Mouse (Mus musculus) gastrocnemius, postnatal 25 days (tissue): ENCODE measurements around the gene Pdgfa. TPM values are rescaled to one million over a fixed set of nuclear protein-coding genes. Genes with fewer than 3 reads are reported as not detected.
A peak's percentile ranks its signal among the peaks of the same experiment; 100 is the strongest.

ENCODE experiments used
- DNase-seq: peaks from one replicate; pipeline ENCODE4 v3.0.0; 2022
- total RNA-seq, 2 experiments: library from RNA; stranded (reverse); gene quantifications; 1 replicate in 1 of 2; 2 replicates in 1 of 2; pipeline ENCODE4 v1.2.3; 2021

Pdgfa gene
- total RNA-seq, 2 experiments from 2014 or later, result 22.2 to 22.3 TPM

- peak; percentile 86 for DNase-seq
Measured at GRCm38 (mm10) chr5:138994786-138995720, 2.1 kb downstream of the Pdgfa start.

GRCm38 (mm10) chr5:138994108-138994785 is 2.9 kb downstream of the Pdgfa start:
- DNase-seq, result no peak

DNA sequence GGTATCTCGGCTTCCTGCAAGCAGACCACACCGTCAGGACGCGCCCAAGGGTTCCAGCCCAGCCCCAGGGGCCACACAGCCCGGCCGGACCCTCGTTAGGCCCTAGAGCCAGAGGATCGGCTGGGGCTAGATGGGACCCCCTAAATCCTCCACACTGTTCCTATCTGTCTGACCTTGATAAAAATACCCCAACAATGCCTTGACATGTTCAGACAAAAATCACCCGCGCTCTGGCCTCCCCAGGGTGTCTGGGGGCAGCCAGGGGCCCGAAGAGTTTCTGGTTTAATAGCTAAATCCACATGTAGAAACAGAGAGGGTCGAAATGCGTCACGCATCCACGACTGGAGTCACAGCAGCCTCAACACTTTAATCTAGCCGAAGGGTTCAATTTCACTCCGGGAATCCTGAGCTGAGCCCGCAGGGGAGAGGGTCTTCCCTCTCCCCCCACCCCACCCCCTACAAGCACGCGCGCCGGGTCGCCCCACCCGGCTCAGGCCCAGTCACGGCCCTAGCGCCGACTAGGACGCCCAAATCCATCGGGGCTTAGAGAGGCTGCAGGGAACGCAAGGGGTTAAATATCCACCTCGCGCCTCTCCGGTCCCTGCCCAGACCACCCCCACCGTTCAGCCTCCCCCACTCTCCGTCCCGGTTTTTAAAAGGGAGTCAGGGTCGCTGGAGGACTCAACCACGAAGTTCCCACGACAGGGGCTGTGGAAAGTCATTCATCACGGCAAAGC is 3.6 kb downstream of the Pdgfa start:
- no peak for DNase-seq

DNA sequence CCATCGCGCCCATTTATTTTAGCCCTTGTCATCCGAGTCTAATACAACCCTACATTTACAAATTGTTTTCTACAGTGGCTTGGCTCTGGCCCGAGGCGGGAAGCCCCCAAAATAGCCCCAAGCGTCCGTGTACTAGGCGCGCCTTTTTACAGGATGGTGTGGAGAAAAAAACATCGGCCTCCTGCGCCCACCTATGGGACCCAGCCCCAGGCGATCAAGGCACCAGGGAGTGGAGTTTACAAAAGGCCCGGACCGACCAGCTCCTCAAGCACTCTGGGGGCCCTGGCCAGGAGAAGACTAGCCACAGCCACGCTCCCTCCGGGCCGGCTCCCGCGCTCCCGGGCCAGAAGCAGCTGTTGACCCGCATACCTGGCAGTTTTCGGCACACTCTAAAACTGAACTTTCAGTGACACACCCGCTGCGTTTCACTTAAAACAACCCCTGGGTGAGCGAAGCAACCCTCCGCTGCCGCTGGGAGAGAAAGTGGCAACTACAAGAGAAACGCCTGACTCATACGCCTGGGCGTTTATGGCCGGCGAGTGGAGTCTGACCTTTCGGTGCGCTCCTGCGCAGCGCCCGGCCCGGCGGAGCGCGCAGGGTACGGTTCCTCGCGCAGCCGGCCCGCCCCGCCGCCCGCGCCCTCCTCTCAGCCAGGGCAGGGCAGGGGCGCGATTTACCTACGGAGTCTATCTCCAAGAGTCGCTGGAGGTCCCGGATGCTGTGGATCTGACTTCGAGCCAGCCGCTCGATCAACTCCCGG is 4.4 kb downstream of the Pdgfa start:
- peak; percentile 48 for DNase-seq

DNA sequence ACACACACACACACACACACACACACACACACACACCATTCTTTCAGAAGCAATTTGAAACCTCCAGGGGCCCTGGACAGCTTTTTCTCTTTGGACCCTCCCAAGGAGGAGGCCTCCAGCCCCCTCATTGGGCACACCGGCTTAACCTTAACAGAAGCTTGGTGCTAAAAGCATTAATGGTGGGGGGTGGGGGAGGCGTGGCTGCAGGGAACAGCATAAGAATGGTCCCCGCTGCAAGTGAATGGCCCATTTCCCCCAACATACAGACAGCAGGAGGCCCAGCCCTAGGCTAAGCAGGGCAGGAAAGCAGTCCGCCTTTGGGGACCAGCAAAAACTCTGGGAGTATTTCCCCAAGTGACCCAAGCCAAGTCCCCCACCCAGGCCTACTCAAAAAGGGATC is 5.4 kb downstream of the Pdgfa start:
- DNase-seq, result no peak

GRCm38 (mm10) chr5:138990659-138991380 is 6.3 kb downstream of the Pdgfa start:
- DNase-seq, result peak; percentile 76

GRCm38 (mm10) chr5:138989567-138989966 is 7.6 kb downstream of the Pdgfa start:
- no peak for DNase-seq

DNA sequence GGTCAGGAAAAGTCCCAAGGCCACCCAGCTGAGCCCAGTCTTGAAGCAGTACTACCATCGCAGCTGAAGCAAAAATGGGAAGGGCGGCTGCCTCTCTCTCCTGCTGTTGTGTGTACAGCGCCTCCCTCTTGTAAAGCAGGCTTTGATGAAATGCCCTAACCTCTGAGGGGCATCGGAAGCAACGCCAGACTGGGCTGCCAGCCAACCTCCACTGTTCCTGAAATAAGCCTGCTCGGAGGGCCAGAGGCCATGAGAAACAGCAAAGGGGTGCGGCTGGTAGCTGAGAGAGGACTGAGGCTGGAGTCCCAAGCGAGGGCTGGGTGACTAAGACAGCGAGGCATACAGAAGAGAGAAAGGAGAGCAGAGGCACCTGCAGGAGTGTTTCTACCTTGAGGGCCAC is 8.4 kb downstream of the Pdgfa start:
- DNase-seq, result peak; percentile 75

- no peak for DNase-seq
Measured at GRCm38 (mm10) chr5:138987994-138988393, 9.2 kb downstream of the Pdgfa start.

DNA sequence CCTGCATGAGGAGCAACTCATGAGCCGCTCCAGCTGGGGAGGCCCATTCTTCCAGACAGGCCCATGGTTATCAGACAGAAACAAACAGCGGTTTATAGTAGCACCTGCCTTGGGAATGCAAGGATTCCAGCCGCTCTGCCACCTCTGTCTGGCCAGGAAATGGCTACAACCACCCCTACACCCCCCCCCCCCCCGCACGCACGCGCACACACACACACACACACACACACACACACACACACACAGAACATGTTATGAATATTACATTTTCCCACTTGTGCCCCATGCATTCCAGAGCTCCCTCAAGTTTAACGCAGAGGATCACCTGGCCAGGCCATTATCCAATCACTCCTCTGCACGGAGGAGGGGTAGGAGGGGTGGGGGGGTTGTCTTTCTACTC is 15.2 kb downstream of the Pdgfa start:
- no peak for DNase-seq

GRCm38 (mm10) chr5:138980608-138981007 is 16.6 kb downstream of the Pdgfa start:
- no peak for DNase-seq

GRCm38 (mm10) chr5:138979840-138980239 is 17.3 kb downstream of the Pdgfa start:
- no peak for DNase-seq

DNA sequence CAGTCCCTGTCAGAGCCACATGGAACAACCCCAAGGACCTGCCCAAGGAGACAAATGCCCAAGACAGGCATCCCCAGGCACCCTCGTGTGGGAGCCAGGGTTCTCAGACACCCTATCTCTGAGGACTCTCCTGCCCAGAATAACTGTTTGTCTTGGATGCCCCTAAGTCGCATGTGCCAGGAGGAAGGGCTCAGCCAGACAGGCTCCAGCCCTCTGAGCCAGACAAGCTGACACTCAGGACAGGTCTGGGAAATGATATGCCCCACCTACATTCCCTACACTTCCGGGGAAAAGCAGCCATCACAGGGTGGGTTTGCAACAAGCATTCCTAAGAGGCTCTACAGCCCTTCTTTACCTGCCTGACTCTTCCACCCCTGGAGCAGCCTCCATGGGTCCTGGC is 19.4 kb downstream of the Pdgfa start:
- DNase-seq, result peak; percentile 59

- no peak for DNase-seq
Measured at GRCm38 (mm10) chr5:138974911-138975485, 22.2 kb downstream of the Pdgfa start.

GRCm38 (mm10) chr5:138973480-138973879 is 23.7 kb downstream of the Pdgfa start:
- no peak for DNase-seq

DNA sequence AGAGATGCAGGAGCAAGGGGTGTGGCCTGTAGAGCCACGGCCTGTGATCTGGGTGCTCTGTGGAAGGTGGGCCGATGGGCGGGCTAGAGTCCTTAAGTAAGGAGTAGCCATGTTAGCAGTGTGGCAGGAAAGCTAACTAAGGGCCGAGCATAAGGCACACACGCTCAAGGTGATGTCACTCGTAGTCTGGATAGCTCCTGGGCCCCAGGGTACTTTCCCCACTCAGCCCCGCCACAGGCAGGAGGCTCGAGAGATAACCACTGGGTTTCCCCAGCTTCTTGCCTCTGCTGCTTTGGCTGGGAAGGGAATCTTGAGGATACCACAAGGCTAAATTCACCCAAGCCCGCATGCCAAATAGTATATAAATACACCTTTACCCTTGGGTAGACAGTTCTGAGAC is 25.8 kb downstream of the Pdgfa start:
- no peak for DNase-seq

- peak; percentile 59 for DNase-seq
Measured at GRCm38 (mm10) chr5:138970056-138970490, 27.1 kb downstream of the Pdgfa start.

DNA sequence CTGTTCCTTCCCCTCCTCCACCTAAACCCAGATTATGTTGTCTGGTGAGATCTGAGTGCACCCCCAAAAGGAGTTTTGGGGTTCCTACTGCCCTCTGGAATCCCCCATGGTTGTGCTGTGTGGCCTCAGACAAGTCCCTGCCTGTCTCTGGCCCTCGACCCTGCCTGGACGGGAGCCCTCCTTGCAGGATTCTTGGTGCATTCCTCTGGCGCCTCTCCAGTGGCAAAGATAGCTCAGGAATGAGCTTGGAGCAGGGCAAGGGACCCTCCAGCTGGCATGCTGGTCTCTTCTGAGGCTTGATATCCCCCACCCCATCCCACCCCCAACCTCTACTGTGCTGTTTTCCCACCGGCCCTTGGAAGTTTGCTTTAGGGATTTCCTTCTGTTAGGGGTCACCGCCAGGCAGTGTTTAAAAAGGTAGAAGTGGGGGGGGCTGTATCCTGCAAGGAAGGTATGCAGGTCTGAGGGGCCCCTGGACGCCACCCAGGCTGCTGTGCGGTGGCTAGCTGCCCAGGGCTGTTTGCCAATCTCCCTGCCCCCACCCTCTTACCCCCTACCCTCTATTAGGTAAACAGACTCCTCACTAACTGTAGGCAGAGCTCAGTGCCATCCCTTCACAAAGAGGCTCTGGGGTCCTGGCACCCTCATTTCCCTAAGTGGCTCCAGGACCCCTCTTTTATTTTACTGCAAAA is 31.0 kb downstream of the Pdgfa start:
- DNase-seq, result no peak

- DNase-seq, result no peak
Measured at GRCm38 (mm10) chr5:138965590-138965989, 31.6 kb downstream of the Pdgfa start.

DNA sequence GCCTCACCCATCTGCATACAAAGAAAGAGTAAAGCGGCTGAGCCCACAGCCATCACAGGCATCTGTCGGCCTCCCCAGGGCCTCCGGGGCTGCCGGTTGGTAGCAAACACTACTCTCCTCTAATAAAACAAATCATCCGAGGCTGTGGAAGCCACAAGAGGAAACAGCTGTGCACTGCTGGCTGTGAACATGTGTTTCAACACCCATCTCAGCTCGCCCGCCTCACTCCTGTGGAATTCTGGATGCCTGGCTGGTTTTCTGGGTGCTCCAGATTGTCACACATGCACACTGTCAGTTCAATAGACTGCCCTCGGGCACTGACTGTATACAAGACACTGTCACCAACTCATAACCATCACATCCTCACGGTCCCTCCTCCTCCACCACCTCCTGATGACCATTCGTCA is 40.7 kb downstream of the Pdgfa start:
- no peak for DNase-seq
